Mouse (Mus musculus) liver, postnatal 0 days (tissue): ENCODE data around the gene Rtkn. TPM values are rescaled to one million over a fixed set of nuclear protein-coding genes. Genes with fewer than 3 reads are reported as not detected.

Source experiments
- ATAC-seq: fragments of 200-750 bp; cut with Nextera tagmentation; 2 replicates; pipeline ENCODE4 v1.8.0; 2017; ENCODE audit warnings: mild to moderate bottlenecking, moderate library complexity
- DNase-seq: peaks from one replicate; pipeline ENCODE4 v3.0.0-alpha.2; 2016
- H3K27ac ChIP-seq: fragments of 300-500 bp; sonication (generic); 2 replicates; pipeline ENCODE4 v1.5.1; 2014; ENCODE audit warnings: antibody characterized with exemption, moderate library complexity, mild to moderate bottlenecking, low read depth
- H3K27me3 ChIP-seq: fragments of 300-500 bp; sonication (generic); 2 replicates; pipeline ENCODE4 v1.6.1; 2014; ENCODE audit warnings: low read length, control low read depth, mixed read lengths; ENCODE audit not compliant: insufficient read depth
- H3K36me3 ChIP-seq: fragments of 300-500 bp; sonication (generic); replicated peaks from 2 replicates; pipeline ENCODE4 v1.6.1; 2014; ENCODE audit warnings: mild to moderate bottlenecking, control low read depth, low read length, moderate library complexity, mixed read lengths; ENCODE audit not compliant: insufficient read depth
- H3K4me1 ChIP-seq: fragments of 300-500 bp; sonication (generic); 2 replicates; pipeline ENCODE4 v1.6.1; 2014; ENCODE audit warnings: antibody characterized with exemption, mild to moderate bottlenecking, control low read depth; ENCODE audit not compliant: insufficient read depth
- H3K4me2 ChIP-seq: fragments of 300-500 bp; sonication (generic); 2 replicates; pipeline ENCODE4 v1.6.1; 2014; ENCODE audit warnings: low read depth, mild to moderate bottlenecking, low read length, moderate library complexity, mixed read lengths
- H3K4me3 ChIP-seq: fragments of 300-500 bp; sonication (generic); 2 replicates; pipeline ENCODE4 v1.5.1; 2014; ENCODE audit warnings: low read depth, low read length
- H3K9ac ChIP-seq: fragments of 300-500 bp; sonication (generic); replicated peaks from 2 replicates; pipeline ENCODE4 v1.6.1; 2014; ENCODE audit warnings: mild to moderate bottlenecking, moderate library complexity
- H3K9me3 ChIP-seq: fragments of 300-500 bp; sonication (generic); 2 replicates; pipeline ENCODE4 v1.6.1; 2016; ENCODE audit warnings: mild to moderate bottlenecking, control low read depth, low read length, mixed read lengths
- CTCF ChIP-seq: sonication (generic); IDR thresholded peaks from 2 replicates; pipeline ENCODE4 v1.5.1; 2016; ENCODE audit warnings: antibody characterized with exemption, low read depth
- EP300 ChIP-seq: IDR thresholded peaks from 2 replicates; pipeline ENCODE4 v1.6.1; 2016; ENCODE audit warnings: antibody characterized with exemption, low read depth, mild to moderate bottlenecking
- WGBS: fragments of 180-500 bp; shearing (Covaris S2); extraction: QIAGEN DNeasy Blood & Tissue Kit; methylation state at CpG from one replicate; pipeline ENCODE4 v1.1.7; 2014; ENCODE audit not compliant: insufficient replicate concordance; 5-methylcytosine and 5-hydroxymethylcytosine counted together
- polyA plus RNA-seq: library from polyadenylated mRNA; unstranded; fragments of >200 nt; fragmentation: Nextera tagmentation; extraction: Ambion mirVana; gene quantifications from 2 replicates; pipeline ENCODE4 v1.2.1, GENCODE M21; 2015

Gene Rtkn
- polyA plus RNA-seq, 1 experiment from 2014 or later = 7.1 TPM

- H3K4me3 ChIP-seq = peak overlapping the region; percentile 45
- H3K4me1 ChIP-seq = peaks cover 32% of the 10 kb centered on the region
- 1% methylated on average over 8 of the region's 8 CpGs for WGBS
- H3K4me2 ChIP-seq = peak overlapping the region; percentile 79
- ATAC-seq (0 out of 2 replicates have a peak, but pooled peaks have one; percentile 12), DNase-seq (peak; percentile 74)
- H3K9ac ChIP-seq = peak overlapping the region; percentile 45; the same call in 1 of the 2 replicates
- peaks cover 23% of the 10 kb centered on the region for H3K27me3 ChIP-seq
- no peaks in the 10 kb centered on the region for H3K36me3 ChIP-seq
- H3K9me3 ChIP-seq = no peaks in the 10 kb centered on the region
- no peak overlapping the region for H3K27ac ChIP-seq
- TF ChIP-seq EP300 (no peak), CTCF (peak; percentile 83)
These were observed 27.4 kb downstream of the Rtkn start for GRCm38 (mm10) chr6:83162701-83163100.

- DNase-seq = no peak
These were observed 29.9 kb downstream of the Rtkn start for GRCm38 (mm10) chr6:83165026-83165606.

GRCm38 (mm10) chr6:83165607-83166242 is 30.5 kb downstream of the Rtkn start, which contains the start of gene Dctn1:
TSS of gene Dctn1 (plus strand) at chr6:83165920.
- Histone ChIP-seq H3K4me1 (peaks cover 36% of the 10 kb centered on the region), H3K4me3 (peak within 1 kb of the TSS; percentile 85)
- WGBS = under 1% methylated on average over 44 of the region's 58 CpGs

More at GRCm38 (mm10) chr6:83165026-83165606, 29.9 kb downstream of the Rtkn start:
- Histone ChIP-seq H3K27me3 (peaks cover 23% of the 10 kb centered on the region), H3K36me3 (no peaks in the 10 kb centered on the region), H3K4me1 (peaks cover 36% of the 10 kb centered on the region), H3K9ac (peak overlapping the region; percentile 87), H3K27ac (peak overlapping the region; percentile 81), H3K4me2 (peak overlapping the region; percentile 81), H3K4me3 (peak overlapping the region; percentile 85), H3K9me3 (no peaks in the 10 kb centered on the region)
- ATAC-seq = peak; percentile 5; the same call in 1 of the 2 replicates
- TF ChIP-seq EP300 (no peak), CTCF (no peak)
- 6% methylated on average over 6 of the region's 6 CpGs for WGBS

GRCm38 (mm10) chr6:83166243-83166630 is 31.0 kb downstream of the Rtkn start:
- Histone ChIP-seq H3K9ac (peak overlapping the region; percentile 87), H3K4me3 (peak overlapping the region; percentile 85), H3K27me3 (peaks cover 15% of the 10 kb centered on the region), H3K9me3 (no peaks in the 10 kb centered on the region), H3K4me1 (peaks cover 36% of the 10 kb centered on the region), H3K27ac (peak overlapping the region; percentile 81), H3K4me2 (peak overlapping the region; percentile 81), H3K36me3 (no peaks in the 10 kb centered on the region)
- WGBS = under 1% methylated on average over 12 of the region's 12 CpGs
- no peak for TF ChIP-seq CTCF
- TF ChIP-seq EP300 = no peak
- DNase-seq = no peak
- ATAC-seq = peak; percentile 17

More at GRCm38 (mm10) chr6:83165607-83166242, 30.5 kb downstream of the Rtkn start, which contains the start of gene Dctn1:
- Histone ChIP-seq H3K27ac (peak within 1 kb of the TSS; percentile 81), H3K36me3 (no peaks in the 10 kb centered on the region), H3K9ac (peak within 1 kb of the TSS; percentile 87), H3K4me2 (peak within 1 kb of the TSS; percentile 81), H3K9me3 (no peaks in the 10 kb centered on the region), H3K27me3 (peaks cover 20% of the 10 kb centered on the region)
- ATAC-seq = peak; percentile 87
- TF ChIP-seq CTCF (peak; percentile 97), EP300 (no peak; the same call in 1 of the 2 replicates)
- DNase-seq = peak; percentile 95

GRCm38 (mm10) chr6:83169872-83170271 is 34.6 kb downstream of the Rtkn start:
- WGBS = 80% methylated on average over 5 of the region's 5 CpGs
- Histone ChIP-seq H3K27ac (no peak overlapping the region), H3K4me2 (no peak overlapping the region), H3K9ac (no peak overlapping the region), H3K4me3 (no peak overlapping the region), H3K27me3 (no peaks in the 10 kb centered on the region), H3K4me1 (peaks cover 21% of the 10 kb centered on the region), H3K9me3 (no peaks in the 10 kb centered on the region), H3K36me3 (no peaks in the 10 kb centered on the region)
- TF ChIP-seq CTCF (no peak), EP300 (no peak)
- ATAC-seq = no peak
- DNase-seq = no peak

GRCm38 (mm10) chr6:83171063-83171462 is 35.8 kb downstream of the Rtkn start:
- Histone ChIP-seq H3K27ac (no peak overlapping the region), H3K9me3 (no peaks in the 10 kb centered on the region), H3K4me1 (peaks cover 18% of the 10 kb centered on the region), H3K36me3 (no peaks in the 10 kb centered on the region), H3K9ac (no peak overlapping the region), H3K27me3 (no peaks in the 10 kb centered on the region), H3K4me3 (no peak overlapping the region), H3K4me2 (no peak overlapping the region)
- WGBS = 80% methylated on average over 5 of the region's 5 CpGs
- DNase-seq = no peak
- no peak for TF ChIP-seq EP300
- TF ChIP-seq CTCF = no peak
- no peak for ATAC-seq
